Mouse (Mus musculus): ENCODE measurements around the gene Gm9970.

GRCm38 (mm10) chr5:31254901-31255300 lies 13.9 kb upstream of the Gm9970 start:
- TF ChIP-seq GATA1 (IDR thresholded peaks at IDR 0.05; ENCODE audit: borderline replicate concordance, low read length) (no peak), FLI1 (IDR thresholded peaks at IDR 0.05; ENCODE audit: low read length) (no peak)

Data from megakaryocyte, embryonic 14.5 days (primary cell).